Mouse (Mus musculus) naive thymus-derived CD4-positive, alpha-beta T cell, adult 2 months (primary cell): ENCODE data around the gene Gm6482.
"Not testable (repeated sequence)": the region's sequence is repeated elsewhere in the genome, so short reads cannot be mapped to it uniquely, and the experiment has no call there.

ENCODE experiments used
- DNase-seq: peaks from one replicate; pipeline ENCODE4 v3.0.0-alpha.2; 2011; ENCODE audit warnings: low read depth

Gene Gm6482

DNA sequence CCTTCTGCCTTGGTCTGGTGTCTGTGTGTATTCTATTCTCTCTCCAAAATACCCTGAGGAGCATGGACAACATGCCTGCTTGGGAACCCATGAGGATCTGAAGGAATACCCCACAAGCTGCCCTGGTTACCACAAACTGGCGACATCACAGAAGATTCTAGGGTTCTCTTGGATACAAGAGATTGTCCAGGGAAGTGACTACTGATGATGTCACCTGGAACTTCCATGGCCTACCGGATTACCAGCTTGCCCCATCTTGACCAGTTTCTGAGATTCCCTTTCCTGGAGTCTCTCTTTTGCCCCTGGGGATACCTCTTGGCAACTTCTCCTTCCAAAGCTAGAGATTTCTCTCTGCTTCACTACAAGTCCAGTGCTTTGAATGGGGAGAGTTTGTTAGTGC lies at the start of gene Gm6482:
Gene Gm6482 (minus strand): TSS at position 101 of the 400 bp plus-strand sequence.
- DNase-seq: not testable (repeated sequence)

DNA sequence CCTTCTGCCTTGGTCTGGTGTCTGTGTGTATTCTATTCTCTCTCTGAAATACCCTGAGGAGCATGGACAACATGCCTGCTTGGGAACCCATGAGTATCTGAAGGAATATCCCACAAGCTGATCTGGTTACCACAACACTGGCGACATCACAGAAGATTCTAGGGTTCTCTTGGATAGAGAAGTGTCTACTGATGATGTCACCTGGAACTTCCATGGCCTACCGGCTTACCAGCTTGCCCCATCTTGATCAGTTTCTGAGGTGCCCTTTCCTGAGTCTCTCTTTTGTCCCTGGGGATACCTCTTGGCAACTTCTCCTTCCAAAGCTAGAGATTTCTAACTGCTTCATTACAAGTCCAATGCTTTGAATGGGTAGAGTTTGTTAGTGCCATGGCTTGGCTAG lies 45.3 kb upstream of the Gm6482 start, which contains the start of gene Gm7954:
Gene Gm7954 (minus strand): TSS at position 101 of the 400 bp plus-strand sequence.
- not testable (repeated sequence) for DNase-seq

DNA sequence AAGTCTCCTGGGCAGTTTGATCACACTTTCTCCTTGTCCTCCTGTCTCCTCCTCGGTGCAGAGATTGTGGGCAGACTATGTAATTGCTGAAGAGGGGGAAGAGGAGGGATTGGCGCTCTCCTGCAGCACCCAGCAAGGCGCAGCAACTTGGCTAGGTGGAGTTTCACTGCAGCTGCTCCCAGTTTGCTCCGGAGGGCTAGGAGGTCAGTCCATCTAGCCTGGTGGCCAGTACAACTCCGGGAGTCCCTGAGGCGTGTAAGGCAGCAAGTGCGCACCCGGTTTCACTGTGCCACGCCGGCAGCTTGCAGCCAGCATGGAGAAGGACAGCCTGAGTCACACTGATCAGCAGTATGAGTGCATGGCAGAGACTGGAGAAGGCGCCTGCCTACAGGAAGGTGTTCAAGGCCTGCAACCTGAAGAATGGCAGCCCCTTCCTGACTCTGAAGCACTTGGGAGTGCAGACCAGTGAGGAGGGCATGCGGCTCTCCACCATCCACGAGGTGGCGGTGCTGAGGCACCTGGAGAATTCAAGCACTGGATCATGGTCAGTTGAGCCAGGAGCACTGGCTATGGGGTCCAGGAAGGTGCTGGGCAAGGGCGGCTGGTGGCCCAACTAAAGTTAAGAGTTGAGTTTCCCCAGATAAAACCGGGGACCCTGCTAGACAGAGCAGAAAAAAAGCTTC lies 17.5 kb upstream of the Gm6482 start:
- DNase-seq: not testable (repeated sequence)

DNA sequence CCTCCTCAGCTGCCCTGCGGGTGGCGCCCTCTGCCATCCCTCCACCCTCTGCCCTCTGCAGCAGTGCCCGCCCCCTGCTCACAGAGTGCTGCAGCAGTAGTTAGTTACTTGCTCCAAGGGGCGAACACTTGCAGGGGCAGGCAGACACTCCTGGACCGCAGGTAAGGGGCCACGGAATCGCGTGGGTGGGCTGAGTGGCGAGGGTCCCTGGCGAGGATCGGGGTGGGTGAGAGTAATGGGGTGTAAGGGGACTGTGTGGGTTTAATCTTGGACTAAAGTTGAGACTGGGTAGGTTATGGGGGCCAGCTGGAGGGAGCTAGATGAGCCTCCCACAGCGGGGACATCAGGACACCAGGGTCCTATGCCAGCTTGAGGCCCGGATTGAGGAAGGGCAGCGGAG lies 16.6 kb upstream of the Gm6482 start:
- not testable (repeated sequence) for DNase-seq

DNA sequence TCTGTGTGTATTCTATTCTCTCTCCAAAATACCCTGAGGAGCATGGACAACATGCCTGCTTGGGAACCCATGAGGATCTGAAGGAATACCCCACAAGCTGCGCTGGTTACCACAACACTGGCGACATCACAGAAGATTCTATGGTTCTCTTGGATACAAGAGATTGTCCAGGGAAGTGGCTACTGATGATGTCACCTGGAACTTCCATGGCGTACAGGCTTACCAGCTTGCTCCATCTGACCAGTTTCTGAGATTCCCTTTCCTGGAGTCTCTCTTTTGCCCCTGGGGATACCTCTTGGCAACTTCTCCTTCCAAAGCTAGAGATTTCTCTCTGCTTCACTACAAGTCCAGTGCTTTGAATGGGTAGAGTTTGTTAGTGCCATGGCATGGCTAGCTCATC lies 21.8 kb downstream of the Gm6482 start, which contains the start of gene Gm7945:
Gene Gm7945 (minus strand): TSS at position 101 of the 400 bp plus-strand sequence.
- not testable (repeated sequence) for DNase-seq
